Mouse (Mus musculus): ENCODE measurements around the gene Brd3. TPM values are rescaled to one million over a fixed set of nuclear protein-coding genes. Genes with fewer than 3 reads are reported as not detected.

Gene Brd3
- polyA plus RNA-seq, 1 experiment: 85.0 TPM

GRCm38 (mm10) chr2:27461881-27462660 lies 45.4 kb downstream of the Brd3 start:
- DNase-seq (ENCODE audit: low read depth): no peak
- TF ChIP-seq POLR2A (IDR thresholded peaks at IDR 0.05; ENCODE audit: borderline replicate concordance, extremely low read depth, insufficient read depth, insufficient read length, poor library complexity, severe bottlenecking) (no peak), CTCF (IDR thresholded peaks at IDR 0.05; ENCODE audit: borderline replicate concordance, extremely low read depth, insufficient read depth, insufficient read length) (no peak)

- DNase-seq (ENCODE audit: low read depth): no peak
- TF ChIP-seq CTCF (IDR thresholded peaks at IDR 0.05; ENCODE audit: borderline replicate concordance, extremely low read depth, insufficient read depth, insufficient read length): no peak
Measured at GRCm38 (mm10) chr2:27460651-27461050, 46.8 kb downstream of the Brd3 start.

- TF ChIP-seq CTCF (IDR thresholded peaks at IDR 0.05; ENCODE audit: borderline replicate concordance, extremely low read depth, insufficient read depth, insufficient read length) (no peak), POLR2A (IDR thresholded peaks at IDR 0.05; ENCODE audit: borderline replicate concordance, extremely low read depth, insufficient read depth, insufficient read length, poor library complexity, severe bottlenecking) (no peak)
- DNase-seq (ENCODE audit: low read depth): no peak
Measured at GRCm38 (mm10) chr2:27460163-27460562, 47.3 kb downstream of the Brd3 start.

- DNase-seq (ENCODE audit: low read depth): no peak
- no peak for TF ChIP-seq POLR2A (IDR thresholded peaks at IDR 0.05; ENCODE audit: borderline replicate concordance, extremely low read depth, insufficient read depth, insufficient read length, poor library complexity, severe bottlenecking)
- TF ChIP-seq CTCF (IDR thresholded peaks at IDR 0.05; ENCODE audit: borderline replicate concordance, extremely low read depth, insufficient read depth, insufficient read length): no peak
Measured at GRCm38 (mm10) chr2:27459735-27460134, 47.7 kb downstream of the Brd3 start.

GRCm38 (mm10) chr2:27450226-27450625 lies 57.2 kb downstream of the Brd3 start:
- no peak for TF ChIP-seq POLR2A (IDR thresholded peaks at IDR 0.05; ENCODE audit: borderline replicate concordance, extremely low read depth, insufficient read depth, insufficient read length, poor library complexity, severe bottlenecking)
- TF ChIP-seq CTCF (IDR thresholded peaks at IDR 0.05; ENCODE audit: borderline replicate concordance, extremely low read depth, insufficient read depth, insufficient read length): no peak
- no peak for DNase-seq (ENCODE audit: low read depth)

GRCm38 (mm10) chr2:27447782-27448181 lies 59.7 kb downstream of the Brd3 start:
- DNase-seq (ENCODE audit: low read depth): no peak
- TF ChIP-seq POLR2A (IDR thresholded peaks at IDR 0.05; ENCODE audit: borderline replicate concordance, extremely low read depth, insufficient read depth, insufficient read length, poor library complexity, severe bottlenecking) (no peak), CTCF (IDR thresholded peaks at IDR 0.05; ENCODE audit: borderline replicate concordance, extremely low read depth, insufficient read depth, insufficient read length) (peak; percentile 41; the same call in 1 of the 2 replicates)

- DNase-seq (ENCODE audit: low read depth): no peak
- no peak for TF ChIP-seq CTCF (IDR thresholded peaks at IDR 0.05; ENCODE audit: borderline replicate concordance, extremely low read depth, insufficient read depth, insufficient read length)
- no peak for TF ChIP-seq POLR2A (IDR thresholded peaks at IDR 0.05; ENCODE audit: borderline replicate concordance, extremely low read depth, insufficient read depth, insufficient read length, poor library complexity, severe bottlenecking)
Measured at GRCm38 (mm10) chr2:27446812-27447211, 60.6 kb downstream of the Brd3 start.

GRCm38 (mm10) chr2:27445910-27446309 lies 61.6 kb downstream of the Brd3 start:
- no peak for DNase-seq (ENCODE audit: low read depth)
- TF ChIP-seq POLR2A (IDR thresholded peaks at IDR 0.05; ENCODE audit: borderline replicate concordance, extremely low read depth, insufficient read depth, insufficient read length, poor library complexity, severe bottlenecking) (no peak), CTCF (IDR thresholded peaks at IDR 0.05; ENCODE audit: borderline replicate concordance, extremely low read depth, insufficient read depth, insufficient read length) (no peak)

GRCm38 (mm10) chr2:27443450-27443708 lies 64.1 kb downstream of the Brd3 start:
- TF ChIP-seq CTCF (IDR thresholded peaks at IDR 0.05; ENCODE audit: borderline replicate concordance, extremely low read depth, insufficient read depth, insufficient read length) (no peak), POLR2A (IDR thresholded peaks at IDR 0.05; ENCODE audit: borderline replicate concordance, extremely low read depth, insufficient read depth, insufficient read length, poor library complexity, severe bottlenecking) (no peak)
- DNase-seq (ENCODE audit: low read depth): no peak

GRCm38 (mm10) chr2:27442708-27443449 lies 64.6 kb downstream of the Brd3 start:
- DNase-seq (ENCODE audit: low read depth): no peak
- TF ChIP-seq POLR2A (IDR thresholded peaks at IDR 0.05; ENCODE audit: borderline replicate concordance, extremely low read depth, insufficient read depth, insufficient read length, poor library complexity, severe bottlenecking): no peak
- TF ChIP-seq CTCF (IDR thresholded peaks at IDR 0.05; ENCODE audit: borderline replicate concordance, extremely low read depth, insufficient read depth, insufficient read length): 0 out of 2 replicates have a peak, but pooled peaks have one; percentile 6

GRCm38 (mm10) chr2:27441767-27442707 lies 65.4 kb downstream of the Brd3 start, which contains the start of gene Brd3os:
TSS of gene Brd3os (plus strand) at chr2:27442324.
- TF ChIP-seq POLR2A (IDR thresholded peaks at IDR 0.05; ENCODE audit: borderline replicate concordance, extremely low read depth, insufficient read depth, insufficient read length, poor library complexity, severe bottlenecking) (peak; percentile 67; the same call in 1 of the 2 replicates), CTCF (IDR thresholded peaks at IDR 0.05; ENCODE audit: borderline replicate concordance, extremely low read depth, insufficient read depth, insufficient read length) (no peak)
- peak; percentile 100 for DNase-seq (ENCODE audit: low read depth)

Data from brain, embryonic 14.5 days (tissue).